Mouse (Mus musculus): ENCODE results near the gene Gm20509.

- TF ChIP-seq CTCF (IDR thresholded peaks at IDR 0.05; ENCODE audit: low read depth, low read length) (no peak), POLR2A (IDR thresholded peaks at IDR 0.05; ENCODE audit: borderline replicate concordance, low read depth, low read length) (no peak)
Measured at GRCm38 (mm10) chr9:73079801-73080325, 22.4 kb upstream of the Gm20509 start.
